Mouse (Mus musculus) MEL (cell line): Measurements from ENCODE around the gene Ugt8a. TPM values are rescaled to one million over a fixed set of nuclear protein-coding genes. Genes with fewer than 3 reads are reported as not detected.

Source experiments
- DNase-seq: peaks from one replicate; pipeline ENCODE4 v3.0.0; 2011; ENCODE audit warnings: low read depth, low spot score
- H3K27ac ChIP-seq: 2 replicates; pipeline ENCODE4 v1.5.1; 2012; ENCODE audit warnings: low read depth, mild to moderate bottlenecking, control low read depth, low read length, moderate library complexity; ENCODE audit not compliant: control insufficient read depth
- H3K27me3 ChIP-seq, 2 experiments: fragments of 150-350 bp in 1 of 2; sonication (generic) in 1 of 2; 2 replicates each; pipeline ENCODE4 v1.6.1; 2012; ENCODE audit warnings: low read length in 2 of 2, mild to moderate bottlenecking in 2 of 2, improper control_type of control experiment in 1 of 2, moderate library complexity in 1 of 2; ENCODE audit not compliant: insufficient read depth in 2 of 2, control insufficient read depth in 1 of 2
- H3K36me3 ChIP-seq, 2 experiments: 2 replicates each; pipeline ENCODE4 v1.6.1; 2012 to 2014; ENCODE audit warnings: low read length in 2 of 2, improper control_type of control experiment in 1 of 2, inconsistent platforms in 1 of 2, mild to moderate bottlenecking in 1 of 2; ENCODE audit not compliant: insufficient read depth in 2 of 2, control insufficient read depth in 1 of 2
- H3K4me1 ChIP-seq, 2 experiments: fragments of 150-350 bp in 1 of 2; sonication (generic) in 1 of 2; 2 replicates each; pipeline ENCODE4 v1.6.1; 2012; ENCODE audit warnings: low read length in 2 of 2, improper control_type of control experiment in 1 of 2, mild to moderate bottlenecking in 1 of 2; ENCODE audit not compliant: insufficient read depth in 2 of 2, control insufficient read depth in 1 of 2
- H3K4me3 ChIP-seq, 2 experiments: fragments of 150-350 bp in 1 of 2; sonication (generic) in 1 of 2; 2 replicates each; pipeline ENCODE4 v1.5.1; 2012; ENCODE audit warnings: low read depth in 2 of 2, low read length in 2 of 2, mild to moderate bottlenecking in 2 of 2, moderate library complexity in 2 of 2, control low read depth in 1 of 2, improper control_type of control experiment in 1 of 2; ENCODE audit not compliant: control insufficient read depth in 1 of 2, insufficient read depth in 1 of 2
- H3K79me2 ChIP-seq: 2 replicates; pipeline ENCODE4 v1.6.1; 2012; ENCODE audit warnings: mild to moderate bottlenecking, low read length, moderate library complexity; ENCODE audit not compliant: control insufficient read depth, poor library complexity, insufficient read depth
- H3K9ac ChIP-seq: 2 replicates; pipeline ENCODE4 v1.6.1; 2012; ENCODE audit warnings: low read depth, mild to moderate bottlenecking, control low read depth, low read length, moderate library complexity; ENCODE audit not compliant: control insufficient read depth, poor library complexity, severe bottlenecking
- H3K9me3 ChIP-seq: fragments of 150-350 bp; sonication (generic); replicated peaks from 2 replicates; pipeline ENCODE4 v1.6.1; 2012; ENCODE audit warnings: mild to moderate bottlenecking, low read length, improper control_type of control experiment, moderate library complexity; ENCODE audit not compliant: insufficient read depth
- CHD1 ChIP-seq: IDR thresholded peaks from 2 replicates; pipeline ENCODE4 v1.6.1; 2012; ENCODE audit warnings: low read depth, mild to moderate bottlenecking, inconsistent platforms, low read length, improper control_type of control experiment
- CTCF ChIP-seq, 3 experiments: IDR thresholded peaks in 2 of 3; conservative IDR thresholded peaks in 1 of 3; 2 replicates each; pipeline ENCODE4 v1.5.1; 2011 to 2012; ENCODE audit warnings: low read length in 3 of 3, low read depth in 2 of 3, mild to moderate bottlenecking in 2 of 3, improper control_type of control experiment in 1 of 3, inconsistent platforms in 1 of 3, mixed read lengths in 1 of 3, moderate library complexity in 1 of 3; ENCODE audit not compliant: control insufficient read depth in 1 of 3, insufficient read depth in 1 of 3, poor library complexity in 1 of 3, severe bottlenecking in 1 of 3
- E2F4 ChIP-seq: IDR thresholded peaks from 2 replicates; pipeline ENCODE4 v1.6.1; 2011; ENCODE audit warnings: low read depth, low read length, improper control_type of control experiment, borderline replicate concordance
- EP300 ChIP-seq, 2 experiments: IDR thresholded peaks; 2 replicates each; pipeline ENCODE4 v1.6.1; 2011; ENCODE audit warnings: improper control_type of control experiment in 2 of 2, low read length in 2 of 2, low read depth in 1 of 2, mild to moderate bottlenecking in 1 of 2
- ETS1 ChIP-seq: IDR thresholded peaks from 2 replicates; pipeline ENCODE4 v1.6.1; 2012; ENCODE audit warnings: low read depth, mild to moderate bottlenecking, inconsistent platforms, low read length, improper control_type of control experiment, moderate library complexity
- GABPA ChIP-seq: IDR thresholded peaks from 2 replicates; pipeline ENCODE4 v1.6.1; 2012; ENCODE audit warnings: low read depth, mild to moderate bottlenecking, inconsistent platforms, low read length, improper control_type of control experiment, moderate library complexity
- GATA1 ChIP-seq: IDR thresholded peaks from 2 replicates; pipeline ENCODE4 v1.6.1; 2011; ENCODE audit warnings: low read depth, low read length, improper control_type of control experiment
- KAT2A ChIP-seq: conservative IDR thresholded peaks from 2 replicates; pipeline ENCODE4 v1.6.1; 2012; ENCODE audit warnings: low read depth, low read length, improper control_type of control experiment, inconsistent platforms
- MAFK ChIP-seq: IDR thresholded peaks from 2 replicates; pipeline ENCODE4 v1.6.1; 2011; ENCODE audit warnings: low read depth, mild to moderate bottlenecking, low read length, improper control_type of control experiment, borderline replicate concordance
- MAZ ChIP-seq: IDR thresholded peaks from 2 replicates; pipeline ENCODE4 v1.6.1; 2012; ENCODE audit warnings: low read depth, mild to moderate bottlenecking, inconsistent platforms, low read length, improper control_type of control experiment
- MEF2A ChIP-seq: IDR thresholded peaks from 2 replicates; pipeline ENCODE4 v1.6.1; 2014; ENCODE audit warnings: low read depth, mild to moderate bottlenecking, inconsistent platforms, low read length, improper control_type of control experiment; ENCODE audit not compliant: poor library complexity, insufficient replicate concordance, severe bottlenecking; ENCODE audit errors: extremely low read depth
- MXI1 ChIP-seq: IDR thresholded peaks from 2 replicates; pipeline ENCODE4 v1.6.1; 2011; ENCODE audit warnings: mild to moderate bottlenecking, low read depth, low read length, improper control_type of control experiment
- MYB ChIP-seq: IDR thresholded peaks from 2 replicates; pipeline ENCODE4 v1.6.1; 2011; ENCODE audit warnings: mild to moderate bottlenecking, low read depth, low read length, improper control_type of control experiment
- MYC ChIP-seq: IDR thresholded peaks from 2 replicates; pipeline ENCODE4 v1.6.1; 2011; ENCODE audit warnings: low read depth, mild to moderate bottlenecking, low read length, improper control_type of control experiment, moderate library complexity
- NELFE ChIP-seq: IDR thresholded peaks from 2 replicates; pipeline ENCODE4 v1.6.1; 2011; ENCODE audit warnings: low read depth, low read length, improper control_type of control experiment
- POLR2A ChIP-seq, 2 experiments: IDR thresholded peaks; 2 replicates each; pipeline ENCODE4 v1.6.1; 2011 to 2012; ENCODE audit warnings: low read length in 2 of 2, mild to moderate bottlenecking in 2 of 2, control low read depth in 1 of 2, improper control_type of control experiment in 1 of 2, low read depth in 1 of 2, moderate library complexity in 1 of 2; ENCODE audit not compliant: control insufficient read depth in 1 of 2, insufficient read depth in 1 of 2, poor library complexity in 1 of 2
- POLR2AphosphoS2 ChIP-seq: IDR thresholded peaks from 2 replicates; pipeline ENCODE4 v1.6.1; 2011; ENCODE audit warnings: low read length, improper control_type of control experiment
- RCOR1 ChIP-seq: IDR thresholded peaks from 2 replicates; pipeline ENCODE4 v1.6.1; 2012; ENCODE audit warnings: low read depth, mild to moderate bottlenecking, inconsistent platforms, low read length, improper control_type of control experiment
- SIN3A ChIP-seq: IDR thresholded peaks from 2 replicates; pipeline ENCODE4 v1.6.1; 2012; ENCODE audit warnings: low read length, improper control_type of control experiment, inconsistent platforms
- SMC3 ChIP-seq: IDR thresholded peaks from 2 replicates; pipeline ENCODE4 v1.6.1; 2011; ENCODE audit warnings: low read depth, low read length, improper control_type of control experiment
- TCF12 ChIP-seq: IDR thresholded peaks from 2 replicates; pipeline ENCODE4 v1.6.1; 2014; ENCODE audit warnings: low read depth, mild to moderate bottlenecking, inconsistent platforms, low read length, improper control_type of control experiment, moderate library complexity
- UBTF ChIP-seq: IDR thresholded peaks from 2 replicates; pipeline ENCODE4 v1.6.1; 2012; ENCODE audit warnings: low read depth, mild to moderate bottlenecking, inconsistent platforms, low read length, improper control_type of control experiment, moderate library complexity, borderline replicate concordance; ENCODE audit not compliant: insufficient read depth
- ZKSCAN1 ChIP-seq: IDR thresholded peaks from 2 replicates; pipeline ENCODE4 v1.6.1; 2012; ENCODE audit warnings: low read depth, mild to moderate bottlenecking, inconsistent platforms, low read length, improper control_type of control experiment, moderate library complexity
- ZMIZ1 ChIP-seq: IDR thresholded peaks from 2 replicates; pipeline ENCODE4 v1.6.1; 2012; ENCODE audit warnings: low read depth, mild to moderate bottlenecking, inconsistent platforms, low read length, improper control_type of control experiment, moderate library complexity
- ZNF384 ChIP-seq: IDR thresholded peaks from 2 replicates; pipeline ENCODE4 v1.6.1; 2012; ENCODE audit warnings: low read depth, mild to moderate bottlenecking, inconsistent platforms, low read length, improper control_type of control experiment
- polyA plus RNA-seq, 2 experiments: library from polyadenylated mRNA; stranded (reverse) in 1 of 2; unstranded in 1 of 2; fragments of >175 nt in 1 of 2; fragments of >200 nt in 1 of 2; gene quantifications; 2 replicates each; pipeline versions ENCODE4 v1.2.1 to v1.2.4; 2012; ENCODE audit warnings: low replicate concordance in 2 of 2, low read depth in 1 of 2; ENCODE audit not compliant: insufficient read length in 2 of 2, insufficient read depth in 1 of 2, missing spikeins in 1 of 2
- total RNA-seq: library from RNA; depleted of rRNA; stranded (reverse); fragments of 300-350 nt; gene quantifications from 2 replicates; pipeline ENCODE4 v1.2.3, GENCODE M21; 2012

Ugt8a gene
- total and polyA plus RNA-seq, 3 experiments = not detected

DNA sequence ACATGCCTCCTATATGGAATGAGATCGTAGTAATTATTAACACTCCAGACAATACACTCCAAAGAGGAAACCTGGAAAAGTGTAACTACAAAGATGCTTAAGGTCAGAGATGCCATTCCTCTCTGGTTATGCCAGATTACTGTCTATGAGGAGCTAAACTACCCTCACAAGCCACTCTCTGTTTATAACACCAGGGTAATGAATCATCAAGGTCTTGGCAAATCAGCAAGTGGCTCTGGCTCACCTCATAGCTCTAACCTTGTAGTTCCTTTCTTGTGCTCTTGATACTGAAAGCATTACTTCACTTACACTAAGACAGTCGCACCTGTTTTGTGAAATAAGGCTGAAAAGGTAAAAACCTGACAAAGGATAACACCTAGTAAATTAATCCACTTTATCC lies 17.5 kb downstream of the Ugt8a start:
- DNase-seq = no peak
- Histone ChIP-seq H3K4me1 (no peaks in the 10 kb centered on the region; a peak in 1 of 4 replicates), H3K27ac (no peak overlapping the region), H3K79me2 (no peaks in the 10 kb centered on the region), H3K4me3 (no peak overlapping the region), H3K36me3 (peaks cover 0 to 3% of the 10 kb centered on the region in 2 experiments; a peak in 2 of 4 replicates), H3K9ac (no peak overlapping the region), H3K9me3 (no peaks in the 10 kb centered on the region), H3K27me3 (no peaks in the 10 kb centered on the region)
- TF ChIP-seq MYC (no peak), KAT2A (no peak), ZMIZ1 (no peak), ZNF384 (no peak), CHD1 (no peak), UBTF (no peak), ZKSCAN1 (no peak), MAZ (no peak), SMC3 (no peak), EP300 (IDR thresholded peaks at IDR 0.05; ENCODE audit: low read depth in 1 of 2, low read length in 2 of 2) (no peak), NELFE (no peak), TCF12 (no peak), MAFK (no peak), RCOR1 (no peak), POLR2AphosphoS2 (no peak), GABPA (no peak), CTCF (IDR thresholded peaks at IDR 0.05 in 2 of 3, conservative IDR thresholded peaks at IDR 0.05 in 1 of 3; ENCODE audit: control insufficient read depth in 1 of 3, insufficient read depth in 1 of 3, low read depth in 2 of 3, low read length in 3 of 3, poor library complexity in 1 of 3, severe bottlenecking in 1 of 3) (no peak), E2F4 (no peak), ETS1 (no peak)

DNA sequence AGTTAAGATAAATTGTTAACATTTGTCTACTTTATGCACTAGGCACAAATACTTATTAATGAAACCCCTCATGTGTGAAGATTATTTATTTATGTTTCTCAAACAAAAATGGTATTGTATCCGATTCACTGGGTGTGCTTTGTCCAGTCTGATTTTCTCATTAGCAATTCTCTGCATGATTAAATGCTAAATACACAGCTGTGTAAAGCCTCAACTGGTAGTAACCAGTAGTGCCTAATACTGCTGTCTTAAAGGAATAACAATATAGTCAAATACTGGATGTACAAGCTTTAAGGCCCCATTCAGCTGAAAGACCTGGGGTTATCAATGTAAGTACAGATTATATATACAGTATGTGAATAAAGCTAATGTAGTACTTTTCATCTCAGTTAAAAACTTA lies 39.4 kb downstream of the Ugt8a start:
- no peak for DNase-seq
- no peaks in the 10 kb centered on the region for H3K79me2 ChIP-seq
- H3K27ac ChIP-seq = no peak overlapping the region
- H3K36me3 ChIP-seq = no peaks in the 10 kb centered on the region
- H3K9ac ChIP-seq = no peak overlapping the region
- H3K4me1 ChIP-seq = no peaks in the 10 kb centered on the region
- no peak for TF ChIP-seq GATA1
- TF ChIP-seq POLR2A (IDR thresholded peaks at IDR 0.05; ENCODE audit: control insufficient read depth in 1 of 2, insufficient read depth in 1 of 2, low read depth in 1 of 2, low read length in 2 of 2, poor library complexity in 1 of 2) = no peak
- TF ChIP-seq MXI1 = no peak
- no peak for TF ChIP-seq MYB
- TF ChIP-seq ZMIZ1 = no peak
- TF ChIP-seq MEF2A = no peak
- TF ChIP-seq SIN3A = no peak
- TF ChIP-seq ZKSCAN1 = no peak
- H3K27me3 ChIP-seq = no peaks in the 10 kb centered on the region
- no peak overlapping the region for H3K4me3 ChIP-seq
- no peaks in the 10 kb centered on the region for H3K9me3 ChIP-seq
